Mouse (Mus musculus): ENCODE data around the gene Alpk3. TPM values are rescaled to one million over a fixed set of nuclear protein-coding genes. Genes with fewer than 3 reads are reported as not detected.
A peak's percentile ranks its signal among the peaks of the same experiment; 100 is the strongest.

Alpk3 gene
- polyA plus RNA-seq, 1 experiment from 2014 or later, result 0.18 TPM

DNA sequence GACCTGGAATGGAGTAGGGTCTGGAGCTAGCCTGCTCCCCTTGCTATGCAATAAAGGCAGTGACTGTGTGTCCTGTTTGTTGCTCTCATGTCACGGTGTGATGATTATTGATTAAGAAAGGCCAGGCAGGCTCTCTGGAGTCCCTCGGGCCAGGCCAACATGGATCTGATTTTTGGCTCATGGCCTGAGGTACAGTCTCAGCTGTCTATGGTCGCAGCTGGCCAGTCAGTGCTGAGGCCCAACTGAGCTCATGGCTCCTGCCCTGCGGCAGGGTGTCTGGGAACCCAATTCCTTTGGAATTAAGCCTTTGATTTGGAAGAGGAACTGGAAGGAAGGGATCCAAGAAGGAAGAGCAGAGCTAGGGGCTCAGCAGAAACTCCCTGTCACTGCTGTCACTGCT, 48.1 kb downstream of the Alpk3 start:
- Histone ChIP-seq H3K4me1 (replicated peaks; ENCODE audit: insufficient read depth, low read length) (peaks cover 3% of the 10 kb centered on the region; the same call in 1 of the 2 replicates), H3K9ac (ENCODE audit: low read depth, low read length) (no peak overlapping the region), H3K9me3 (replicated peaks; ENCODE audit: low read length) (no peaks in the 10 kb centered on the region), H3K4me2 (ENCODE audit: low read length) (no peak overlapping the region), H3K36me3 (ENCODE audit: insufficient read depth, low read length) (no peaks in the 10 kb centered on the region), H3K27me3 (ENCODE audit: insufficient read depth, low read length) (no peaks in the 10 kb centered on the region), H3K4me3 (replicated peaks; ENCODE audit: low read depth, low read length) (no peak overlapping the region), H3K27ac (no peak overlapping the region)
- TF ChIP-seq CTCF (IDR thresholded peaks at IDR 0.05; ENCODE audit: low read depth), result no peak
- DNase-seq (ENCODE audit: low spot score) (no peak), ATAC-seq (replicated peaks; ENCODE audit: low FRiP score, low read depth) (no peak)
- WGBS, result 57% methylated on average over 4 of the region's 4 CpGs

DNA sequence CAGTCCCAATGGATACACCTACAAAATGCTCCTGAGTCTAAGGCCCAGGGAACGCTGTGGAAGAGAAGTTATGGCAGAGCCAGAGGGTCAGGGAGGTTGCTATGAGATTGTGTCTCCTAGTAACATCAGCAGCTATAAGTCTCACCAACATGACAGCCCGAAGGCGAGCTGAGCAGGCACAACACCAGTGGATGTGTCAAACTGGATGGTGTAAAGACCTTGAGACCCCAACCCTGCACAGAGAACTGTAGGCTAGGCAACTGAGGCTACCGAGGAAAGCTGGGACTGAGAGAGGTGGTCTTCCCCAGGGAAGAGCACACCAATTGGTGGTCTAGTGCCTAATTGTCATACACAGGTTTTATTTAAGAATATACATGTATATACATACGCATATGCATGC, 50.8 kb downstream of the Alpk3 start:
- no peaks in the 10 kb centered on the region for H3K9me3 ChIP-seq (replicated peaks; ENCODE audit: low read length)
- no peak for TF ChIP-seq CTCF (IDR thresholded peaks at IDR 0.05; ENCODE audit: low read depth)
- H3K9ac ChIP-seq (ENCODE audit: low read depth, low read length), result no peak overlapping the region
- DNase-seq (ENCODE audit: low spot score) (no peak), ATAC-seq (replicated peaks; ENCODE audit: low FRiP score, low read depth) (no peak)
- H3K36me3 ChIP-seq (ENCODE audit: insufficient read depth, low read length), result no peaks in the 10 kb centered on the region
- no peak overlapping the region for H3K27ac ChIP-seq
- 85% methylated on average over 5 of the region's 5 CpGs for WGBS
- H3K27me3 ChIP-seq (ENCODE audit: insufficient read depth, low read length), result no peaks in the 10 kb centered on the region
- H3K4me1 ChIP-seq (replicated peaks; ENCODE audit: insufficient read depth, low read length), result peaks cover 3% of the 10 kb centered on the region; the same call in 1 of the 2 replicates
- no peak overlapping the region for H3K4me2 ChIP-seq (ENCODE audit: low read length)
- H3K4me3 ChIP-seq (replicated peaks; ENCODE audit: low read depth, low read length), result no peak overlapping the region

DNA sequence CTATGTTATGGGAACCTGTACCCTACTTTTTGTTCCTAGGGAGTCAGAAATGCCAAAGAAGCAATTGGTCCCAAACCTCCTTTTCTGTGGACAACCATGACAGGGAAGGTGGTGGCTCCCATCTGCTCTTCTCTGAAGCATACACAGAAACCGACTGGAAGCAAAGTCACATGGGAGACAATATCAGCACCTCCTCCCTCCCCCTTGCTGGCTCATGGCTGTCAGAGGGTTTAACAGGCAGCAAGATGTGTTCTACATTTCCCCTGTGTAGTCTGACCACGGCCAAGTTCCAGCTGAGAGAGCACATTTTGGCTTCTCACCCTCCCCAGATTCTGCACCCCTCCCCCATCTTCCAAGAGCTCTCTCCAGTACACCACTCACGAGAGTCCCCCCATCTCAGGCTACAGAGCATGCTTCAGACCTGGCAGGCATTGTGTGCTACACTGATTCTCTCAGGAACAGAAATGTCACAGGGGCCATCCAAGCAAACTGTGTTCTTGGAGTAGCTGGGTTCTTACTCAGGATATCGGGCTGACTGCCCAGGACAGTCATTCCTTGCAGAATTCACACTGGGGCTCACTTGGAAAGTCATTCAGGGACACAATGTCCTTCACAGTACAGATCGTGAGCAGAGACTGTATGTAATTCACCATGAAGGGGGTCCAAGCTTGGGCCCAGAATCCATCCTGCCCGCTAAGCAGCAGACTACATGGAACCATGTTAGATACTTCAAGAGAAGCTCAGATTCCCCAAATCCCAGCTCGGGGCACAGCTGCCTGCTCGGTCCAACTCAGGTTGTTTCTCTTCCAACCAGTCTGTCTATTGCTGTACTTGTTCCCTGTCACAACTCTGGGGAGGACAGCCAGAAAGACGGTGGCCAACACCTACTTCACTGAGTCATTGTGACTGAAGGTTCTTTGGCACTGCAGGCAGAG, 52.6 kb downstream of the Alpk3 start:
- Histone ChIP-seq H3K27me3 (ENCODE audit: insufficient read depth, low read length) (no peaks in the 10 kb centered on the region), H3K9ac (ENCODE audit: low read depth, low read length) (no peak overlapping the region), H3K36me3 (ENCODE audit: insufficient read depth, low read length) (no peaks in the 10 kb centered on the region), H3K4me2 (ENCODE audit: low read length) (no peak overlapping the region), H3K27ac (no peak overlapping the region), H3K9me3 (replicated peaks; ENCODE audit: low read length) (no peaks in the 10 kb centered on the region), H3K4me3 (replicated peaks; ENCODE audit: low read depth, low read length) (no peak overlapping the region), H3K4me1 (replicated peaks; ENCODE audit: insufficient read depth, low read length) (peaks cover 3% of the 10 kb centered on the region; the same call in 1 of the 2 replicates)
- TF ChIP-seq CTCF (IDR thresholded peaks at IDR 0.05; ENCODE audit: low read depth), result no peak
- WGBS, result 56% methylated on average over 9 of the region's 9 CpGs
- DNase-seq (ENCODE audit: low spot score), result peak; percentile 37
- ATAC-seq (replicated peaks; ENCODE audit: low FRiP score, low read depth), result no peak

DNA sequence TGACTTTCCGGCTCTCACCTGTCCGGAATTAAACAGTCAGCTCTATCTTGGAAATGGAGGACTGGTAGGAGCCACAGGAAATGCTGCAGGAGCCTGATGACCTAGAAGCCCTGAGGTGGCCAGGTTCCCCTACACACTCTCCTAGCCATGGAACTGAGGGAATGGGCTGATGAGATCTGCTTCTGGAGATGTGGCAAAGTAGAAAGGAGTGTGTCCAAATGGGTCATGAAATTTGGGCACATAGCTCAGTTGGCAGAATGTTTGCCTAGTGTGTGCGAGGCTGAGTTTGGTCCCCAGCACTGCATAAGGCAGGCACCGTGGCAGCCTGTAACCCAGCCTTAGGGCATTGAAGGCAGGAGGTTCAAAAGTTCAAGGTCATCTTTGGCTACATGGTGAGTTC, 53.4 kb downstream of the Alpk3 start:
- H3K27ac ChIP-seq, result no peak overlapping the region
- ATAC-seq (replicated peaks; ENCODE audit: low FRiP score, low read depth) (no peak), DNase-seq (ENCODE audit: low spot score) (no peak)
- WGBS, result 91% methylated on average over 4 of the region's 4 CpGs
- H3K36me3 ChIP-seq (ENCODE audit: insufficient read depth, low read length), result no peaks in the 10 kb centered on the region
- no peaks in the 10 kb centered on the region for H3K27me3 ChIP-seq (ENCODE audit: insufficient read depth, low read length)
- no peak overlapping the region for H3K4me2 ChIP-seq (ENCODE audit: low read length)
- no peak for TF ChIP-seq CTCF (IDR thresholded peaks at IDR 0.05; ENCODE audit: low read depth)
- no peak overlapping the region for H3K4me3 ChIP-seq (replicated peaks; ENCODE audit: low read depth, low read length)
- no peaks in the 10 kb centered on the region for H3K9me3 ChIP-seq (replicated peaks; ENCODE audit: low read length)
- no peak overlapping the region for H3K9ac ChIP-seq (ENCODE audit: low read depth, low read length)
- H3K4me1 ChIP-seq (replicated peaks; ENCODE audit: insufficient read depth, low read length), result peaks cover 3% of the 10 kb centered on the region; the same call in 1 of the 2 replicates

DNA sequence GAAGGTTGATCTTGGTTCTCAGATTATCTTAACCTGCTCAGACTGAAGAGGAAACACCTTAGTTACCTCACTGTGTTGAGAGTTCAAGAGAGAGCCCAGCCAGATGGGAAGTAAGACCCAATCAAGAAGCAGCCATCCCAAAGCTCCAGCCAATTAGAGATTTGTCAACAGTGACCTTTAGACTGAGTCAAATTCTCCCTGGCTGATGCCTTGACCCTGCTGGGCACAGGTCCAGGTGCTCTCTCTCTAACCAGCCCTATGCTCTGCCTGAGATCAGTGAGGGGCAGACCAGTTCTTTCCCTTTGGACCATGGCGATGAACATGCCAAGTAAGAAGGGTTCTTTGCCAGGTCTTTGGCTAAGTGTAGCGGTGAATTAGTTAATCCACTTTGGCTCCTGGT, 54.3 kb downstream of the Alpk3 start:
- Histone ChIP-seq H3K27ac (no peak overlapping the region), H3K4me1 (replicated peaks; ENCODE audit: insufficient read depth, low read length) (peaks cover 3% of the 10 kb centered on the region; the same call in 1 of the 2 replicates), H3K9ac (ENCODE audit: low read depth, low read length) (no peak overlapping the region), H3K9me3 (replicated peaks; ENCODE audit: low read length) (no peaks in the 10 kb centered on the region), H3K27me3 (ENCODE audit: insufficient read depth, low read length) (no peaks in the 10 kb centered on the region), H3K36me3 (ENCODE audit: insufficient read depth, low read length) (no peaks in the 10 kb centered on the region), H3K4me2 (ENCODE audit: low read length) (no peak overlapping the region), H3K4me3 (replicated peaks; ENCODE audit: low read depth, low read length) (no peak overlapping the region)
- 95% methylated on average over 2 of the region's 2 CpGs for WGBS
- ATAC-seq (replicated peaks; ENCODE audit: low FRiP score, low read depth) (no peak), DNase-seq (ENCODE audit: low spot score) (no peak)
- TF ChIP-seq CTCF (IDR thresholded peaks at IDR 0.05; ENCODE audit: low read depth), result no peak

DNA sequence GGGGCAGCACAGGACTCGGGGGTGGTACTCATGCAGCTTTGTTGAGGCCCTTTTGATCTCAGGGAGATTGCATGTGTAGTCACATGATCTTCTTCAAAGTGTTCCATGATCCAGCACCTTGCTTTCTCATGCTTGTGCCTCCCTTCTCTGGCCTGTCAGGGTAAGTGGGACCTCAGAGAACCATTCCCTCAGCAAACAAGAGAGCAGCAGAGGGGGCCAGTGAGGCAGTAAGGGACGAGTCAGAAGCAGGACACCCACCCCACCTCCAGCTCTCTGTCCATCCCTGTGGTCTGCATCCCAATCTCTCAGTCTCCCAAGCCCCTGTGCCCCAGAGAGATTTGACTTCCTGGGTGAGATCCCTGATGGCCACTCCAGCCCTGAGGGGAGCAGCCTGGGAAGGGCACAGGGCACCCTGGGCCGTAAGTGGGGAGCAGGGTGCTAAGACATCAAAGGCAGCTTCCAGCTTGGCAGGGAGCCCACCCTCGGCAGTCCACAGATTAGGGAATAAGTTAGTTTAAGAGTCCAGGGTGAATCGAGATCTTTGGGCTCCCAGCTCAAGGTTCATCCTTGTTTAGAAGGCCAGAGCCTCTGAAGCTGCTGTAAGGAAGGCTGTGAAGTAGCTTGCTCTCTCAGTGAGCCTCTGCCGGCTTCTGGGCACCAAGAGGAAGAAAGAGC, 55.4 kb downstream of the Alpk3 start:
- 33% methylated on average over 6 of the region's 6 CpGs for WGBS
- peak; percentile 37 for DNase-seq (ENCODE audit: low spot score)

More for the DNA sequence above, 55.4 kb downstream of the Alpk3 start:
- peaks cover 3% of the 10 kb centered on the region; the same call in 1 of the 2 replicates for H3K4me1 ChIP-seq (replicated peaks; ENCODE audit: insufficient read depth, low read length)
- H3K36me3 ChIP-seq (ENCODE audit: insufficient read depth, low read length), result no peaks in the 10 kb centered on the region
- H3K9me3 ChIP-seq (replicated peaks; ENCODE audit: low read length), result no peaks in the 10 kb centered on the region
- no peaks in the 10 kb centered on the region for H3K27me3 ChIP-seq (ENCODE audit: insufficient read depth, low read length)
- no peak for ATAC-seq (replicated peaks; ENCODE audit: low FRiP score, low read depth)
- no peak overlapping the region for H3K27ac ChIP-seq
- H3K4me3 ChIP-seq (replicated peaks; ENCODE audit: low read depth, low read length), result no peak overlapping the region
- H3K9ac ChIP-seq (ENCODE audit: low read depth, low read length), result no peak overlapping the region
- TF ChIP-seq CTCF (IDR thresholded peaks at IDR 0.05; ENCODE audit: low read depth), result peak; percentile 44; the same call in 1 of the 2 replicates
- H3K4me2 ChIP-seq (ENCODE audit: low read length), result no peak overlapping the region

All from kidney, postnatal 0 days (tissue).